Mouse (Mus musculus) midbrain, embryonic 14.5 days (tissue): ENCODE measurements around the gene Gm10837. TPM values are rescaled to one million over a fixed set of nuclear protein-coding genes. Genes with fewer than 3 reads are reported as not detected.
A peak's percentile ranks its signal among the peaks of the same experiment; 100 is the strongest.

Experiments used
- ATAC-seq: fragments of 200-750 bp; cut with Nextera tagmentation; 2 replicates; pipeline ENCODE4 v1.8.0; 2017; ENCODE audit warnings: moderate number of reproducible peaks, moderate library complexity; ENCODE audit not compliant: low FRiP score, low TSS enrichment
- DNase-seq: peaks from one replicate; pipeline ENCODE4 v3.0.0-alpha.2; 2015
- H3K27ac ChIP-seq: fragments of 300-500 bp; sonication (generic); replicated peaks from 2 replicates; pipeline ENCODE4 v1.5.1; 2014; ENCODE audit warnings: mild to moderate bottlenecking, low read depth, low read length, moderate library complexity
- H3K27me3 ChIP-seq: fragments of 300-500 bp; sonication (generic); 2 replicates; pipeline ENCODE4 v1.6.1; 2014; ENCODE audit warnings: low read length, control low read depth, mixed read lengths; ENCODE audit not compliant: control insufficient read depth, insufficient read depth
- H3K36me3 ChIP-seq: fragments of 300-500 bp; sonication (generic); 2 replicates; pipeline ENCODE4 v1.6.1; 2014; ENCODE audit warnings: low read length, control low read depth; ENCODE audit not compliant: control insufficient read depth, insufficient read depth
- H3K4me1 ChIP-seq: fragments of 300-500 bp; sonication (generic); 2 replicates; pipeline ENCODE4 v1.6.1; 2014; ENCODE audit warnings: mild to moderate bottlenecking, antibody characterized with exemption, low read length, control low read depth; ENCODE audit not compliant: control insufficient read depth, insufficient read depth
- H3K4me2 ChIP-seq: fragments of 300-500 bp; sonication (generic); 2 replicates; pipeline ENCODE4 v1.6.1; 2014; ENCODE audit warnings: mild to moderate bottlenecking, low read length, moderate library complexity
- H3K4me3 ChIP-seq: fragments of 300-500 bp; sonication (generic); replicated peaks from 2 replicates; pipeline ENCODE4 v1.5.1; 2014; ENCODE audit warnings: low read depth, low read length
- H3K9ac ChIP-seq: fragments of 300-500 bp; sonication (generic); replicated peaks from 2 replicates; pipeline ENCODE4 v1.6.1; 2014; ENCODE audit warnings: mild to moderate bottlenecking, low read length, moderate library complexity
- H3K9me3 ChIP-seq: fragments of 300-500 bp; sonication (generic); 2 replicates; pipeline ENCODE4 v1.6.1; 2016; ENCODE audit warnings: low read length, control low read depth, mixed read lengths; ENCODE audit not compliant: control insufficient read depth
- WGBS: fragments of 180-500 bp; shearing (Covaris S2); extraction: QIAGEN DNeasy Blood & Tissue Kit; methylation state at CpG from one replicate; pipeline ENCODE4 v1.1.7; 2014; 5-methylcytosine and 5-hydroxymethylcytosine counted together
- polyA plus RNA-seq: library from polyadenylated mRNA; unstranded; fragments of >200 nt; fragmentation: Nextera tagmentation; extraction: Ambion mirVana; gene quantifications from 2 replicates; pipeline ENCODE4 v1.2.1, GENCODE M21; 2014

Gm10837 gene
- polyA plus RNA-seq, 1 experiment from 2014 or later = 0.72 TPM

DNA sequence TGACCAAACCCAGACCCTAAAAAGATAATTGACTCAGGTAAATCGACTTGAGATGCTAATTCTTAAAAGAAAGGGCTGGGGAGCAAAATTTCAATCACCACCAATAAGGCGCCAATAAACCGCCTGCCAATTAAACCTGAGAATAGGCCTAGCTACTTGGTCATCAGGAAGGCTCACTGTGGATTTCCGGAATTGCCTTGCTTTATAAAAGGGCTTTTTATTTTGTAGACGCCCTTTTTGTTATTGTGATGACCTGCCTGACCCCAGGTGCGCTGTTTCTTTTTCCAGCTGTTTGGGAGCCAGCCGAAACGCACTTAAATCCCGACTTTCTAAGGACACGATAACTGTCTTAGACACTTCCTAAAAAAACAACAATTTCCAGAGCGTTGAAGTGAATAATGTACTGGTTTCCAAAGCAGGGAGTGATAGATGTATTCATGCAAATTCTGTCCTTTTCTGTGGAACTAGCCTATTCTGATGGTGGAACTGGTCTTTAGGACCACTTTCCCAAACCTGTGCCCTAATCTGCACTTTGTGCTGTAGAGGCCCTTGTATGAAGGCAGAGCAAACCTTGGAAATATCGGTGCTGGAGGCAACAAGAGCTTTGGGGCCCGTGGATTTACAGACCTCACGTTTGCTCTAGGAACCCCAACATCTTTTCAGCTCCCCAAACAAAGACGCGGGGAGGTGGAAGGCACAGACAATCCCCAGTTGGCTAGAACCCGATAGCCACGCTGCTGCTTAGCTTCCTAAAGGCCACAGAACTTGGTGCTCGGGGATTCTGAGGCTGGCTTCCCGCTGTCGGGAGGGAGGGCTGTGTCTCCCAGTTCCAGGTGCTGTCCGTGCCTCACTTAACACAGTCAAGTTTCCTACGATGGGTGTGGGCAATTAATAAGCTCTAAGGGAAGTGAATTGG is 22.2 kb upstream of the Gm10837 start:
- peaks cover 80% of the 10 kb centered on the region for H3K27me3 ChIP-seq

GRCm38 (mm10) chr14:122468971-122469755 is 21.2 kb upstream of the Gm10837 start:
- no peaks in the 10 kb centered on the region for H3K36me3 ChIP-seq
- no peak overlapping the region for H3K4me3 ChIP-seq
- peak overlapping the region; percentile 46 for H3K4me2 ChIP-seq
- 4% methylated on average over 28 of the region's 28 CpGs for WGBS
- ATAC-seq (no peak), DNase-seq (peak; percentile 52)
- no peaks in the 10 kb centered on the region for H3K9me3 ChIP-seq
- H3K4me1 ChIP-seq = peaks cover 7% of the 10 kb centered on the region; the same call in 1 of the 2 replicates
- peak overlapping the region; percentile 55 for H3K27ac ChIP-seq
- H3K9ac ChIP-seq = peak overlapping the region; percentile 34; the same call in 1 of the 2 replicates
- peaks cover 81% of the 10 kb centered on the region for H3K27me3 ChIP-seq

More for the DNA sequence above, 22.2 kb upstream of the Gm10837 start:
- Histone ChIP-seq H3K27ac (peak overlapping the region; percentile 55; the same call in 1 of the 2 replicates), H3K9me3 (no peaks in the 10 kb centered on the region), H3K9ac (peak overlapping the region; percentile 34; the same call in 1 of the 2 replicates), H3K36me3 (no peaks in the 10 kb centered on the region), H3K4me3 (no peak overlapping the region), H3K4me2 (peak overlapping the region; percentile 46), H3K4me1 (peaks cover 9% of the 10 kb centered on the region; the same call in 1 of the 2 replicates)
- ATAC-seq = no peak
- 13% methylated on average over 23 of the region's 23 CpGs for WGBS
- DNase-seq = peak; percentile 53

GRCm38 (mm10) chr14:122471449-122472085 is 18.8 kb upstream of the Gm10837 start:
- no peaks in the 10 kb centered on the region for H3K4me1 ChIP-seq
- H3K27me3 ChIP-seq = peaks cover 71% of the 10 kb centered on the region
- H3K9ac ChIP-seq = no peak overlapping the region
- H3K4me2 ChIP-seq = peak overlapping the region; percentile 56
- no peak for ATAC-seq
- 8% methylated on average over 31 of the region's 31 CpGs for WGBS
- H3K36me3 ChIP-seq = no peaks in the 10 kb centered on the region
- H3K9me3 ChIP-seq = no peaks in the 10 kb centered on the region
- DNase-seq = peak; percentile 54
- H3K27ac ChIP-seq = peak overlapping the region; percentile 49; the same call in 1 of the 2 replicates
- H3K4me3 ChIP-seq = peak overlapping the region; percentile 52

DNA sequence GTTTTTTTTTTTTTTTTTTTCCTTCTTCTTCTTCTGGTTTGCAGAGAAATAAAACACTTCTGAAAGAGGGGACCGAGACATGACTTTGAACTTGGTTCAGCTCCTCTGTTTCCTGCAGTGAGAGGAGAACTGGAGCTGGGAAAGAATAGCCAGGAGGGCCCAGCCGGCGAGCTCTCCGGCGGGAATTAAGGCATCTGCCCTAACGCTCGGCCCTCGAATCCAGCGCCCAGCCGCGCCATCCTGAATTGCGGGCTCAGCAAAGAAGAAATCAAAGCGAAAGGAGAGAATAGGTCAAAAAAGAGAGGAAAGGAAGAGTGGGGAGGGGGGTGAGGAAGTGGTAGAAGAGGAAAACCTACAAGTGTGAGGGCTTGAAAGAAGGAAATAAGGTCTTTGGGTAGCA is 18.2 kb upstream of the Gm10837 start:
- no peaks in the 10 kb centered on the region for H3K36me3 ChIP-seq
- H3K27me3 ChIP-seq = peaks cover 65% of the 10 kb centered on the region
- peak overlapping the region; percentile 32 for H3K9ac ChIP-seq
- DNase-seq = peak; percentile 65
- peak overlapping the region; percentile 56 for H3K4me2 ChIP-seq
- no peaks in the 10 kb centered on the region for H3K9me3 ChIP-seq
- H3K4me1 ChIP-seq = no peaks in the 10 kb centered on the region
- 2% methylated on average over 13 of the region's 13 CpGs for WGBS
- peak overlapping the region; percentile 79 for H3K27ac ChIP-seq
- ATAC-seq = no peak
- peak overlapping the region; percentile 52 for H3K4me3 ChIP-seq

GRCm38 (mm10) chr14:122472647-122473046 is 17.7 kb upstream of the Gm10837 start:
- DNase-seq (no peak), ATAC-seq (no peak)
- Histone ChIP-seq H3K27me3 (peaks cover 61% of the 10 kb centered on the region), H3K4me1 (no peaks in the 10 kb centered on the region), H3K9ac (peak overlapping the region; percentile 32; the same call in 1 of the 2 replicates), H3K9me3 (no peaks in the 10 kb centered on the region), H3K4me3 (peak overlapping the region; percentile 52), H3K27ac (peak overlapping the region; percentile 79), H3K4me2 (peak overlapping the region; percentile 56), H3K36me3 (no peaks in the 10 kb centered on the region)
- 8% methylated on average over 5 of the region's 5 CpGs for WGBS

DNA sequence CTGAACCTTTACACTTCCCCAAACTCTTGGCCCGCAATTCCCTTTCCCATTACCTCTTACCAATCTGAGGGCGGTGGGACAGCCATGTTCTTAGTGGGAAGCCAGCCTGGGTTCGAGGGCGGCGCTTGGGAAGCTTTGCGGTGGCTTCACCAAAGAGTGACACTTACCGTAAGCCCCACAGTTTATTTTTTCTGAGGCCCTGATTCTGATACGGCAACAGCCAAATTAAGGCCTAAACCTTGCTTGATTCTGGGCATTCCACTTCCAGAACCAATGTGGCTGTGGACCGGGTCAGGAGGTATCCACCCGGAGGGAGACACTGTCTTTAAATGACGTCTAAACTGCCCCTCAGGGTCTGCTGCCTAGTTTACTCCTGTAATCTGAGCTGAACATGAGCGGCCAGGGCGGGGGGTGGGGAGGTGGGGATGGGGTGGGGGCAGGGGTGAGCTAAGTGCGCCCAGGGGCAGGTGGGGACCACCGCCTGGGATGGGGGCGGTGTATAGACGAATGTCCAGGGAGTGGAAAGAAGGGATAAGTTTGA is 17.1 kb upstream of the Gm10837 start:
- 5% methylated on average over 17 of the region's 17 CpGs for WGBS
- Histone ChIP-seq H3K27me3 (peaks cover 60% of the 10 kb centered on the region), H3K9ac (peak overlapping the region; percentile 32; the same call in 1 of the 2 replicates), H3K9me3 (no peaks in the 10 kb centered on the region), H3K27ac (peak overlapping the region; percentile 79), H3K4me2 (peak overlapping the region; percentile 56), H3K36me3 (no peaks in the 10 kb centered on the region), H3K4me1 (no peaks in the 10 kb centered on the region), H3K4me3 (peak overlapping the region; percentile 52; the same call in 1 of the 2 replicates)
- ATAC-seq (no peak), DNase-seq (no peak)

DNA sequence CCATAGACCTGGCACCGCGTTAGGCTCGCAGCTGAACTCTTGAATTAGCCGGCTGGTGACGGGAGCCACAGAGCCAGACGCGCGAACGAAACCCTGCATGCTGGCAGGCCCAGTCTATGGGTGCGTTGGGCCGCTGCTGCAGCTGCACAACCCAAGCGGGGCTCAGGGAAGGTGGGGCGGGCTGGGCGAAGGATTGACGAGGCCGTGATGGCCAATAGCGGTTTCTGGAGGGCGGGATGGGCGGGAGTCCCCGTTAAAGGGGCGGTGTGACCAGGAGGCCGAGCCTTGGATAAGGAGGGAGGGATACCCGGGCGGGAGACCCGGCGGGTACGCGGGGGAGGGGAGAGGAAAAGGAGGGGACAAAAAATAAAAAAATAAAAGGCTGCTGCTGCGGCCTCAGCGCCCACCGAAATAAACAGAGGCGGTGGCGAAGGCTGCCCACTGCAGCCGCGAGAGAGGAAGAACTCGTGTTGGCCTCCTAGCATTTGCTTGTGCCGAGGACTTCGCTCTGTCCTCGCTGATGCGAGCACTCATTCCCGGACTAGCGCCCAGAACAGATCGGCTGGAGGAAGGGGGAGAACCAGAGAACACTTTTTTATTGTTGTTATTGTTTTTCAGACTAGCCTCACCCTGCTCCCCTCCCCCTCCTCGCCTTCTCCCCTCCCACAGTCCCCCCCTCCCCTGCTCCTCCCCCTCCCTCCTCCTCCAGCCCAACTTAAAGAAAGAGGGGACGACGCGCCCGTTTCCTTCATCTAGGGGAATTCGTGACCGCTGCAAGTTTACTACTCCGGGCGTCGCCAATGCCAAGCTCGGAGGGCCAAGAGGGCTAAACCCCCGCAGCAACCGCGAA is 16.1 kb upstream of the Gm10837 start:
- Histone ChIP-seq H3K4me2 (peak overlapping the region; percentile 56), H3K27ac (peak overlapping the region; percentile 94), H3K4me3 (peak overlapping the region; percentile 52), H3K27me3 (peaks cover 54% of the 10 kb centered on the region), H3K9ac (peak overlapping the region; percentile 77), H3K9me3 (no peaks in the 10 kb centered on the region), H3K4me1 (no peaks in the 10 kb centered on the region), H3K36me3 (no peaks in the 10 kb centered on the region)
- ATAC-seq = peak; percentile 76
- peak; percentile 83 for DNase-seq
- under 1% methylated on average over 57 of the region's 57 CpGs for WGBS
